Mouse (Mus musculus): ENCODE measurements at regions not wholly inside any gene's neighbourhood (a gene's known extent, or its start where the extent isn't known, plus 50 kb on each side); places are given as distances from the start of the nearest gene placed in this dataset.

DNA sequence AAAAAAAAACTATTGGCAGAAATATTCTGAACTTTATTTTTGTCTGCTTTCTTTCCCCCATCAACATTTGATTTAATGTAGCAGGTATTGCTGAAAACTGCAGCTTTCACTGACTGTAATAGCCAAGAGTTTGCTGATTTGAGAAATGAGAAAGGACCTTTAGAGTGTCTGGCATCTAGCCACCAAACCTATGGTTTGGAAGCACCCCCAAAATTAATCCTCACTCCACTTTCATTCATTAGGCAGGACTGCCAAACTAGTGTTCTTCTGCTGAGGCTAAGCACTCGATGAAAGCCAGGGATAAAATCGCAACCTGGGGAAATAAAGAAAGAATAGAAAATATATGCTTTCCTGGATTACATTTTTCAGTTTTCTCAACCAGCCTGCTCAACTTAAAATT, 320.4 kb downstream of the Atp6ap1l start:
- no peak for DNase-seq (ENCODE audit: low spot score)

DNA sequence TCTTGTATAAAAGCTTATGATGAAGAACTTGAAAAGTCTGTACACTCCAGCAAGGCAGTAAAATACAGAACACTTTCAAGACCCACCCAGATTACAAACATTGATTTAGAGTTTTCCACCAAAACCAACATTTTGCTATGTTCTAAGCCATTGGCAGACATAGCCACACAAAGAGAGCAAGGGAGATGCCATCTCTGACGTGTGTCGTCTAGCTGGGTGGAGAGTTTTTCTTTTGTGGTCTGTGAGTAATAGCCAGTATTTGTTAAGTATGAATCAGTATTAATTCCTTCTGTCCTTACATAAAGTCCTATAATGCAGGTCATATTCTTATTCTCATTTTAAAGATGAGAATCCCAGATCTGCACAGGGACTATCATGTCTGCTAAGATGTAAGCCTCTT, 329.8 kb downstream of the Atp6ap1l start:
- no peak for DNase-seq (ENCODE audit: low spot score)

DNA sequence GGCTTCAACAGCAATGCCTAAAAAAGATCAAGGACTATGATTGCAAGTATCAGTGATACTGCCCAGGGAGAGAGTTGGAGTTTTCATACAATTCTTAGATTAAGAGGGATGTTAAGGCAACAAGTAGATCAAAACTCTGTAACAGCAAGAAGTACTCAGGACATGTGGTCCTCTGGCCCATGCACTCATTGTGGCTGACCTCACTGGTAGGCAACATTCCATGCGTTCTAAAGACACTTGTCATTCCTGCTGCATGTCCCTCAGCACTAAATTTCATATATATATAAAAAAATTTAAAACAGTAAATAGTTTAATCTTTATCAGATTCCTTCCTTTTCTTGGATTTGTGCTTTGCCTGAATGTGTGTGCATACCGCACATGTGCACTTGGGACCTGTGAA, 332.6 kb downstream of the Atp6ap1l start:
- no peak for DNase-seq (ENCODE audit: low spot score)

DNA sequence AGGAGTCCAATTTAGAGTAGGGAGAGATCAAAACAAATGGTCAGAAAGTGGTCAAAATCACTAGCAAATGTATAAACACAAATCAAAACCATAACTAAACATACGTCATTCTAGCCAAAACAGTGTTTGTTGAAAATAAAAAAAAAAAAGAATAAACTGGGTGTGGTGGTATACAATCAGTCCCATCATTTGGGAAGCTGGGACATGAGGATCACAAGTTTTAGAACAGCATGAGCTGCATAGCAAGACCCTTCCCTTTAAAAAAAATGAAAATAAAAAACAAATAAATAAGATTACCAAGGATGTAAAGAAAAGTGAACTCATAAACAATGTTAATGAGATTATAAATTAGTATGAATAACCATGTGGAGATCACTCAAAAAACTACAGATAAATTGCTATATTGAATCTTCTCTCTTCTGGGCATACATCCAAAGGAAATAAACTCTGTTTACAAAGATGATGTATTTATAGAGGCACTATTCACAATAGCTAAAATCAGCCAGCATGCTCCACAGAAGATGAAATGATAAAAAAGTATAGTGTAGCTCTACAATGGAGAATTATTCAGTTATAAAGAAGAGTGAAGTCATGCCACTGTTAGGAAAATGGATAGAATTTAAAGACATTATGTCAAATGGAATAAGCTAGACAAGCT, 341.8 kb downstream of the Atp6ap1l start:
- DNase-seq (ENCODE audit: low spot score) = no peak

DNA sequence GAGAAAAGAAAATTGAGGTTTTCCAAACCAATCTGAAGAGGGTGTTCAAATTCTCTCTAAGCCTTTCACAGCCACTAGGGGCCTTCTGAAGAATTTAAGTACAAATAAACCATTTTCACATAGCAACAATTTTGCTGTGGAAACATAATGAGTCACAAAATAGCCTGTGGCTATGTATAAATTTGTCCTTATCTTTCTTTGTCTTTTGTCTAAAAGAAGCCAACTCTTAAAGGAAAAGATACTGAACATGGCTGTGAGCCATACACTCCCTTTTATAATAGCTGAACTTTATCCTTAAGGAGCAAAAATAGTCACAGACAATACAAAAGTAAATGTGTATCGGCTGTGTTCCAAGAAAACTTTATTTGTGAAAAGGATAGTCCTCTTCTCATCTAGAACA, 345.1 kb downstream of the Atp6ap1l start:
- no peak for DNase-seq (ENCODE audit: low spot score)

DNA sequence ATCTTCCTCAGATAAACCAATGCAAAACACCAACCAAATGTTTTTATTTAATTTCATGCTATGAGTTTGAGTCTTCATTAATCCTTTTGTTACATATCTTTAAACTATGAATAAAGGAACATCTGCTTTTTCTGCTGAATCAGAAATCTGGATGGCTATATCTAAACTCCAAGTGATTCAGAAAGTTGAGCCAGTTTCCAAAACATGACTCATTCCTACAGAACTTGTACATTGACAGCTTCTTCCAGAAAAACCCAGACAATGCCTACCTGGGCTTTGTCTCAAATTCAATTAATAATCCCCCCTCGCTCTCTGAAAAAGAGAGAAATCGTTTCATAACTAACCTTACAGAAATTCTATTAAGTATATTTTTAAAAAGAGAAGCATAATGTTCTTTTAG, 345.7 kb downstream of the Atp6ap1l start:
- DNase-seq (ENCODE audit: low spot score) = no peak

DNA sequence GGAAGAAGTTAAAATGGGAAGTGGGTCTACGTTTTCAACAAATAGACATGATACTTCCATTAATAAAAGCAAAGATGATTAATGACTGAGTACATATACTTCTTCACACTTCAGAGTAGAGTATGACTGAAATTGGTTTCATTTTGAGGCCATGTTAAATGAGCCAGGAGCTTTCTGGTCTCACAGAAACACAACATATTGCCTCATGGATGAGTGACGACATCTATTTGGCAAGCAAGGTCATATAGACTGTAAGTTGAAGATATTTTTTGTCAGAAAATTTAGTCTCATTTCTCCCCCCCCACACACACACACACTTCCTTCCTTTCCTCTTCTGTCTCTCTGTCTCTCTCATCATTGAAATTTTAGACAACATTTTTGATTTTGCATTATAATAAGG, 354.0 kb downstream of the Atp6ap1l start:
- DNase-seq (ENCODE audit: low spot score) = no peak

DNA sequence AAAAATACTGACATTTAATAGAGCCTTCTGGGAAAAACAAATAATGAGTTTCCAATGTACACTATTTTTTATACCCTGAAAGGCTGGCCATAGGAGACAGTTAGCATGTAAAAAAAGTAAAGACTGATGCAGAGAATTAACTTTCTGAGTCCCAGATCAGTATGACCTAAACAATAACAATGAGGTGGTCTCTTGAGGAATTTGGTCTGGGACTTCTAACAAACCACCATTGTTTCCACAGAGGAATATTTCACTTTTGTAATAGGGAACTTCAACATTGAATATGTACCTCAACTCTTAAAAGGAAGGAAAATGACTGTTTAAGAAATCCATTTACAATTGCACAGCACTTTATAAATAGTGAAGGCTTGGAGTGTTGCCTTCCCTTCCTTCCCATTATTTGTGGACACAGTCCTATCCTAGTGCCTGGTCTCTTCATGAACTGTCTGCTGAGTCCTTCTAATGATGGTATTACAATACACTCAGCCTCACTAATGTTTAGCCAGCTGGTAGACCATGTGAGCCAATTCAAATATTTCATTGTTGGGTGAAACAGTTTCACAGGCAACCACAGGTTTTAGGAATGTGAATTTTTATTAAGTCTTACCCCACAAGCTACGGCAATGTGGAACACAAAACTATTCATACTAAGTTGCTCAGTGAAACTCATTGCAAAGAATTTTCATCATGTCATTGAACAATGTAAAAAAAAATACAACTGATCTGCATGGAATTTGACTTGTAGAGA, 358.7 kb downstream of the Atp6ap1l start:
- DNase-seq (ENCODE audit: low spot score) = no peak

DNA sequence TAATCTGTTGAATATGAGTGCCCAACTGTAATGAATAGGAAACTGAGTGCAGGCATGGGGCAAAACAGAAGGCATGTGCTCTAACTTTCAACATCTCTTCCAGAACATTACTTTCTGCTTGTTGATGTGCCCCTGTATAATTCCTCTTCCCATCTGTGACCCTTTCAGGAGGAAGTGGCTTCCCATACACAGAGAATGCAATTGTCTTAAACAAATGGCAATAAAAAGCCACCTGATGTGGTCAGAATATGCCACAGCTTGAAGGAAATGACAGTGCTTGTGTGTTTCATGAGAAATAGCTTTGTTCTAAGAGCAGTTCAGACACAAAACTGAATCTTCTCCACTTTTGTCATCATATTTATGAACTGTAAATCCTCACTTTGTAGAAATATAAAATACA, 359.3 kb downstream of the Atp6ap1l start:
- DNase-seq (ENCODE audit: low spot score) = no peak

DNA sequence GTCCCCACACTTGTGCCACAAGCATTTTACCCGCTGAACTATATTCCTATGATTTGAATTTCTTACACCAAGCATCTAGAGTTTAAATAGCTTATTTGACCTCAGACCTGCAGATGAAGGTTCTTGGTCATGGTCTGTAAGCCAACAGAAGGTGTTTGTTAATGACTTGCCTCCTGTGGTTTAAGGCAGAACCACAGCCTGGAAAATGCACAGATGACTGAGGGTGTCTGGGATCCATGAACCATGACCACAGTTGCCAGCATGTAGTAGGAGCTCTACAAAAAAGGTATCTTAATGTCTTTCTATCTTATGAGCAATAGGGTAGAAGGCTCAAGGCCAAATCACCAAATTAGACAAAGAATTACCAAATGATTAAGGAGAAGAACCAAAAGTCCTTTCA, 367.6 kb downstream of the Atp6ap1l start:
- no peak for DNase-seq (ENCODE audit: low spot score)

DNA sequence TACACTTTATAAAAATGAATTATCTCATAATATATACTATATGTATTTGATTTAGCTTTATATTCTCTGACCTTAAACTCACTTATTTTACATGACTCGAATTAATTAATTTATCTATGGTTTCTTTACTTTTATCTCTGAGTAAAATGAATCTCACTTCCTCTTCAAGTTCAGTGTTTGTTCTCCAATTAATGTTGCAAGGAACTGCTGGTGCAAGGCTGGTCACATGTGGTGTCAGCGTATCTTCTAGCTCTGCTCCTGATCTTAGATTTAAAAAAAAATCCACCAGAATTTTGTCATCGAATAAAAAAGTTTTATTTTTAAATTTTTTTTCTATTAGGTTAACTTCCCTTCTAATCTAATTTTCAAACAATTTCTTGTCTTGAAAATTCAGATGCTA, 378.2 kb downstream of the Atp6ap1l start:
- no peak for DNase-seq (ENCODE audit: low spot score)

DNA sequence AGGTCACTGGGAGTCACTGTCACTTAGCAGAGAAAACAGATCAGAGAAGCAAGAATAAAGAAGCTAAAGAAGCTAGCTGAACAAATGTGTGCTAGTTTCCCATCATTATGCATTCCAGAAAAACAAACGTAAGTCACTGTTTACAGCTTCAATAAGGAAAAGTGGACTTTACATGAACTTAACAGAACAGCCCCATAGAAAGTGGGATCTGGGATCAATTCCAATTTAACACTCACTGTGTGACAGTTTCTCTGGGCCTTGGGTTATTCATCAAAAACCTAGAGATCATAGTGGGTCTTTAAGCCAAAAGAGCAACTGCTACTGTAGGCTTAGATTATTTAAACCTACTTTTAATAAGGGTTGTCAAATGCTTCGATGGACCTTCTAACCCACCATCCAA, 379.4 kb downstream of the Atp6ap1l start:
- DNase-seq (ENCODE audit: low spot score) = no peak

DNA sequence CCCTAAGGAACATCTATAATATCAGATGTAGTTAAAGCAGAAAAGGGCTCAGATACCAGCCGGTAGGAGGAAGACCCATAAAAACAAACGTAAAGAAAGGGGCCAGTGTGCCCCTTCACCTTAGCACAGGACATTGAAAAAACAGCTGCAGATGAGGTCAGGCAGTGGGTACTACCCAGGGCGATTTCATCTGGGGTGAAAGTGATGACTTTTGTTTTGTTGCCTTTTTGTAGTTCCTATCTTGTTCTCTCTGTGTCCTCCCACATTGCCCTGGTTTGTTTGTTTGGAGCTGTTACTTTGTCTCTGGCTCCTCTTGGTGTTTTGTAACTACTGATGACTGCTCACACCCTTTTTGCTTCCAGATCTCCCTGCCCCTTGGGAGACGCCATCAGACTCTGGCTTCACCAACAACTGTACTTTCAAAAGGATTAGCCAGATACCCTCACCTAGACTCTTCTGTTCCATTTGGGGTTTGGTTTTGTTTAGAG, 383.4 kb downstream of the Atp6ap1l start:
- peak; percentile 75 for DNase-seq (ENCODE audit: low spot score)

DNA sequence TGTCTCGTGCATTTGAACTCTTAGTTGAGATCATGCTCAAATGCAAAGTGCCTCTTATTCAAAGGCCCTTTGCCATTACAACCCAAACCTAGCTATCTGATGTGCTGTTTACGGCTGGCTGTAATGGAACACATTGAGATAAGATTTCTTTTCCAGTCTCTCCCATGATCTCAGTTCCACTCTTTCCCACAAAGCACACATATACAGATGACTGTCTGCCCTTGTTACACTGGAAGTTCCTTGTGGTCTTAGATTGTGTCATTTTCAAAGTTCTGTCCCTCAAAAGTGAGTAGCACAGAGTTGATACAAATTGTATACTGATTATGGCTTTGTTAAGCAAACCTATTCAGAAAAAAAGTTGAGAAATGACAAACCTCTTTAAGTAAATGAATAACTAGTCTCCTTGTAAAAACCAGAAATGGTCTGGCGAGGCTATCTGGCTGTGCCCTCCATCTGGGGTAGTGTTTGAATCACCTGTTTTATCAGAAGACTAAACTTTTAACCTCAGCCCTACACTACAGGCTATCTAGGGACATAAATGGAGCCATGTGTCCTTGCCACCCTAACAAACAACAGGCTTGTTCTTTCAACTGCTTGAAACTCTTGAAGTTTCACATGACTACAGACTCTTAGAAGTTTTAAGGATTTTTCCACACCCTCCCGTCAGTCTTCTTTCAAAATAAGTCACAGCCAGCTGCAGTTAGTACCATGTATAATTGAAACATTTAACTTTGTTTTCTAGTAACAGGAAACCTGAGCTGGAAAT, 384.0 kb downstream of the Atp6ap1l start:
- DNase-seq (ENCODE audit: low spot score) = no peak

DNA sequence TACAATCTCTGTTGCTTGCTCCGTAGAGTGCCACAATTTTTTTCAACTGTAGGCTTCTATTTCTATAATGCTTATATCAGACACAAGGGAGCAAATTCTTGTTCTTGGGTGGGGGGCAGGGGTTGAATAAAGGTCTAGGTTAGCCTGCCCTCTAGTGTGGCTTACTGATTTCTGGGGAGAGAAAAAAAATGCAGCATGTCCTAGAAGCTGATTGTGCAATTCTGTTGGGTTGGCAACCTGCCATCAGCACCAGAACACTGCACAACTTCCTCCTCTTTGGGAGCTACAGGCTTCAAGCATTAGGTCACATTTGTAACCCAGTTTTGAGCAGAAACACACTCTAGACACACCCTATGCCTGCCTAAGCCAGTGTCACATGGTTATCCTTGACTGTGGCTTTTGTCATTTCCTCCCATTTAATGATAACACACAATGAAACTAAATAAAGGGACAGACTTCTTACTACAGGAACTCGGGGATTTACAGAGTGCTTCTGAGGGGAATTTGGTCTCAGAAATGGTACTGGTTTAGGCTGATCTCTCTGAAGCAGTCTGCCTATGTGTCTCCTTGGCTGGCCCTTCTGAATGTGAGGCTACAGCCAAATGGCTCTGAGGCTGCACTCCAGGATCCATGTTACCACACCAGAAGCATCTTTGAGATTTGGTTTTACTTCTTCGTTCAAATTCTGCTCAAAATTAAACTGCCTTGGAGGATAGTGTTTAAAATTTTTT, 389.2 kb downstream of the Atp6ap1l start:
- peak; percentile 57 for DNase-seq (ENCODE audit: low spot score)

DNA sequence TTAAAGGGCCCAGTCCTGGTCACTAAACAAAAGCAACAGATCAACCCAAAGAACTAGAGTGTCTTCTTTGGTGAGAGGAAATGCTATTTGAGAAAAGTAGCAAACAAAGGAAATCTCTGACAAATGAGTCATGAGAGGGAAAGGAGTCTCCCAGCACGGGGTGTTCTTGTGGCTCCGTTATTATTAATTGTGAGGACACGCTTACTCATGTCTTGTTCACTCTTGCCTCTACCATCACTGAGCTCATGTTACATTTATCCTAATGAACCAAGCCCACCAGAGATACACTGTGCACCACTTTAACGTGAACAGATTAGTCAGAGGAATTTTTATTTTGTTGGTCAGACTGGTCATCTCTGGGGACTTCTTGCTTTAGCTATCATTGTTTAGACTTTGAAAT, 391.3 kb downstream of the Atp6ap1l start:
- DNase-seq (ENCODE audit: low spot score) = no peak

DNA sequence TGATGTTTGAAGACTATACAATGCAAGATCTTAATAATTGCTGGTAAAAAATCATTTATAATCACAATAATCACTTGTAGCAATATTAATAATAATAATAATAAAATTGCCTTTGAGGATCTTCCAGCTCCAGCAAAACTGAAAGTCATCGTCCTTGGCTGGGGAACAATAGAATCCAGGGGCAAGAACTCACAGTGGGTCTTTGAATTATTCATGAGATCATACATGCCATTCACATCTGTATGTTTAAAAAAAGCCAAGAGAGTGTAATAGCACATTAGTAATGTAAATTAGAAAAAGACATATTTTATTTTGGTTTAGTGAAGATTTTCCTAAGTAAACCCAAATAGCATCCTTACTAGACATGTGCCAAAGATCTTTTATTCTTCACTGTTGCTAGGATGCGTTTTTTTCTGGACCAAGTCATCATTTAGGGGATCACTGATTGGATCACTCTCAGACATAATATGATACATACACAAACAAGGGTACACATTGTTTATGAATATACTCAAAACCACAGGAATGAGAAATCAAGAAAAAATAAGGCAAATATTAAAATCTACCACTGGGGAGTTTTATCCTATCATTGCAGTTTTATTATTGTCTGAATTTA, 392.3 kb downstream of the Atp6ap1l start:
- no peak for DNase-seq (ENCODE audit: low spot score)

DNA sequence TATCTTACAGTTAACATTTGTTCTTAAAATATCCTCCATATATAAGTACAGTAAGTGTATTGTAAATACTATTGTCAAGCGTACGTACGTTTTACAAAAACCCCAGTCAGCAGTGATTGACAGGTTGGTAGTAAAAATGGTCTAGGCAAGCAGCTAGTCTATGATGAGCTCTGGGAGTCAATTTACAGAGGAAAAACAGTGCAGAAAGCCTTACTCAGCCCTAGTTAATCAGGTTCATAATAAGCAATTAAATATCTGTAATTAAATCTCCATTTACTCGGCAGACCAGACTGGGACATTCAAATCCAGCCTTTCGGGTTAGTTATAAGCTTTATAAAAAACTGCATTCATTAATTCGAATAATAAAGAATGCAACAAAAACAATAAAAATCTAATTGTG, 394.7 kb downstream of the Atp6ap1l start:
- no peak for DNase-seq (ENCODE audit: low spot score)

DNA sequence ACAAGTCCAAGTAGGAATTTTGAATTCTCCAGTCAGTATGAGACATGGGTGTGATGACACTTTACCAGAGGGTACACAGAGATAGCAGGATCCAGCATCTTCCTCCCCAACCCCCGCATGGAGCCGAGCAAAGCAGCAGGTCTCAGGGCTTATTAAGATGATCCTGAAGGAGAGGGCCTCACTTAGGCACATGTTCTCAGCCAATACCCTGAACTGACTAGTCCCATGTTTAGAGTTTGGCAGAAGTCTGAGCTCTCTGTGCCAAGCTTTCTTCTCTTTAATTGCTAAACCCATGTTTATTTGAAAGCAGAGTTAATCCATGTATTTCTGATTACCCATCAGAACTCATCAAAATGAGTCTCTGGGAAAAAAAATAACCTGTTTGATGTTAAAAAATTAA, 402.0 kb downstream of the Atp6ap1l start:
- no peak for DNase-seq (ENCODE audit: low spot score)

DNA sequence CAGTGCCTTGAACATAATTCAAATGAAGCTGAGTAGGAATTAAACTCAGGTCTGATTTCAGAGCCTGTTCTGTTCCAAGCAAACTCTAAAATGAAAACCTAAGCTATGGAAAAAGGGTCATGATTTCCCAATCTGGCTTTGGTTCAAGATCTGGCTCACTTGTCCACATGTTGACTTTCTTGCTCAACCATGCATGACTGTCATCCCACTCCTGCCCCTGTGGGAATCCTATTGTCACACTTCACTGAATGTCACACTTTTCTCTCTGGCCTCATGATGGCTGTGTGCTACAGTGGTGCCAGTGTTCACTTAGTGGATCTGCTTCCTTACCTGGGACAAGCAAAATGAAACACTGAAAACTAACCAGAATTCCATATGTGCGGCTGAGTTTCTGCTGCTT, 403.0 kb downstream of the Atp6ap1l start:
- DNase-seq (ENCODE audit: low spot score) = no peak

DNA sequence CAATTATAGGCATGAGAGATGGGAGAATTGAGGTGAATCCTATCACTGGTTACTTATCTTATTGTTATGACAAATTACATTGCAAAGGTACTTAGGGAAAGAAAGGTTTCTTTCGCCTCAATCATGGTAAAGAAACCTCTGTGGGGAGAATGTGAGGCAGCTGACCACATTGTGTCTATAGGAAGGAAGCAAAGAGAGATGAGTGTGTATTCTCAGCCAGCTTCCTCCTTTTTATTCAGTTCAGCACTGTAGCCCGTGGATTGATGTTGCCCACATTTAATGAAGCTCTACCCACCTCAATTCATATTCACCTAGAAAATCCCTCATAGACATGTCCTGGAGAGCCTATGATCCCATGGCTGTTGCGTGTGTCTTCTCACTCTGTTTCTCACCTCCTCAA, 406.2 kb downstream of the Atp6ap1l start:
- no peak for DNase-seq (ENCODE audit: low spot score)

DNA sequence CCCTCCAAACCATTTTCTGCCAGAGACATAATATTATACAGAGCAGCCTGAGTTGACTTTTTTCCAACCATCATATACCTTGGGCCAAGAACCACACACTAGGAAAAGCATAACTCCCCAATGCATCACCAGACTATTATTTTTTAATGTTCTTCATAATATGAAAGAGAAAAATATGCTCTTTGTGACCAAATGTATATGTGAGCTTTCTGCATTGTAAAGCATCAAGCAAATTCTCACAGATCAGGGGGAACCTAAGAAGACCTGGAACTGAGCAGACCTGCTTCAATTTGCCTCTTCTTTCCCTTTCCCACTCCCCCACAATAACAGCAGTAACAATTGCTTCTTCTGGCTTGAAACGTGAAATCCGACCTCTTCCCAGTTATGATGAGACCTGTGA, 407.6 kb downstream of the Atp6ap1l start:
- DNase-seq (ENCODE audit: low spot score) = no peak

Measured in testis, postnatal 14 days (tissue).